Mouse (Mus musculus): ENCODE results near the gene Ip6k1.

DNA sequence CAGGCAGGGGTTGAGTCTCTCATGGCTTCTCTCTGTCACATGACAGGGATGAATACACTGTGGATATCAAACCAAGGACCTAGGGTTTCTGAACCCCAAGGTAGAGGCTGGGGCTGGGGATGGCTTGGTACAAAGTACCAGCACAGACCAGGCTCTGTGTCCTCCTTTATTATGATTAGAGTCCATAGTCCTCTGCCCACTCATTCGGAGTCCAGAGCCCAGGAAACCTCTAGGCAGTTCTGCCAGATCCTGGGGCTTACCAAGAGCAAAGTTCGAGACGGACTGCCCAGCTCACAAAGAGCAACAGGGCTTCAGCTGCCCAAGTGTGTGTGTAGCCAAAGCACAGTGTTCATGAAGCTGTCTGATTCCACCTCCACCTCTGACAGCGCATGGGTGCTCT, 83.0 kb downstream of the Ip6k1 start:
- TF ChIP-seq CTCF (IDR thresholded peaks at IDR 0.05) (no peak), EP300 (IDR thresholded peaks at IDR 0.05) (no peak)
